Mouse (Mus musculus) CD4-positive, CD25-positive, alpha-beta regulatory T cell (primary cell): ENCODE data around the gene Dcps. TPM values are rescaled to one million over a fixed set of nuclear protein-coding genes. Genes with fewer than 3 reads are reported as not detected.

ENCODE experiments used
- polyA plus RNA-seq: library from polyadenylated mRNA; unstranded; fragments of 100-300 nt; shearing (Covaris generic); gene quantifications from one replicate; pipeline ENCODE4 v1.2.1, GENCODE M21; 2017

Gene Dcps
- 76.8 TPM for polyA plus RNA-seq

DNA sequence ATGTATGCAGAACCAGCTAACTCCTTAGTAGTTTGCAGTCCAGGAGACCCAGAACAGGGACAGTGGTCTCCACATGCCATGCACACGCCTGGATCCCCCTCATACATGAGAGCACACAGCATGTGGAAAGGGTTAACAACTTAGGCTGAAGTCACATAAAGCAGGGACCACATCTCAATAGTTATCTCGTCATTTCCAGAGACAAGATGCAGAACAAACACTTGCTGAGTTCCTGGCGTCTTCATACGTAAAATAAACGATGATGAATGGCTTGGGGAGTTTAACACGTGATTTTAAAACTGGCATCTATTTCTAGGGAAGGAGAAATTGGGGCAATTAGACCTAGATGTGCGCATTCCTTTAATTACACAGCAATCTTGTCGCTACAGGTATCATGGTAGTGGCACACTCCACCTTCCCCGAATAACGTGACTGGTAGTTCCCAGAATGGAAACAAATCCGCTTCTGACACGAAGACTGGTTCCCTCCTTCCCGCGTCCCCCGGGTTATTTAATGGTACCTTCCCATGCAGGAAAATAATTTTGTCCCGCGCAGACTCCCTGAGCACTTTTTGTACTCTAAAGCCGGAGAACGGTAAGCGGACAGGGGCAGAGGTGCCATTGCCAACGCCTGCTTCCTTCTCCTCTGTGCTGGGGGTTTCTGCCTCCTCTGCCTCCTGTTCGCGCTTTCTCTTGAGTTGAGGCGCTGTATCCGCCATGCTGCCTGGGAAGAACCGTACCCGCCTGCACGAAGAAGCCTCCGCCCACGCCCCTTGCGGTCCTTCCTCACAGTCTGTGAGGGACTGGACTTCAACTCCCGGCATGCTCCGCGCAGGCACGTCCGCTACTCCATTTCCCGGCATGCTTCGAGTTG lies at the start of gene Dcps:
Dcps (minus strand) TSS at position 811 of the 873 bp plus-strand sequence.

DNA sequence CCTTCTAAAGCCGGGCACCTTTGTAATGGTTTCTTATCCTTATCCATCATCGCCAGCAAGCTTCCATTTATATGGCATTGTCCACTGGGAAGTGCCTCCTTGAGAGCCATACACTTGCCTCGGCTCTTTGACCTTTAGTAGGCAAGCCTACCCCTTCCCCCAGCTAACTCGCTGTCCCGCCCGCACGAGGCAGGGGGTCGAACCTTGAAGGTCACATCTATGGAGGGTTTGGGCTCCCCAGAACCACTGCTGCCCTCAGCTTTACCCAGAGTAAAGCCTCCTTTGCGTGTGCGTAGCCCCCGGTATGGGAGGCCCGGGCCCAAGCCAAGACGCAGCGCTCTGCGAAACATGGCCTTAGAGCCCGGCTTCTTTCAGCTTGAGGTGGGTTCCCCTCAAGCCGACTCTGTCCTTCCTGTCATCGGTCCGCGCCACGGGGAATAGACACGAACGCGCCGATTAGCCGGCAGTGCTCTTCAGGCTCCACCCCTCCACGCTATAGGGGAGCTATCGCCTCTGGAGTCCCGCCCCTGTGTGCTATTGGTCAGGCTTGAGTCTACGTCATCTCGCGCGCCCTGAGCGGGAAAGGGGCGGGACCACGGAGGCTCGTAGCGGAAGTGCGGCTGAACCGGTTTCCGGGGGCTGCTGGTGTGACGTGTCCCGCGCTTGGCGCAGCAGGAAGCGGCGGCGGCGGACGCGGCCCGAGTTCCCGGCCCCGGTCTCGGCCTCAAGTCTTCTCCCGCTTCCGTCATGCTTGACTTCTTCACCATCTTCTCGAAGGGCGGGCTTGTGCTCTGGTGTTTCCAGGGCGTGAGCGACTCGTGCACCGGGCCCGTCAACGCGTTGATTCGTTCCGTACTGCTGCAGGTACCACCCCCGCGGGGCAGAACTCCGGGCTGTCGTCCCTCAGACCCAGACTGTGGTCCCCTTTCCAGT lies 34.9 kb upstream of the Dcps start, which contains the start of gene Foxred1:
Foxred1 (minus strand) TSS at position 514 of the 933 bp plus-strand sequence.

DNA sequence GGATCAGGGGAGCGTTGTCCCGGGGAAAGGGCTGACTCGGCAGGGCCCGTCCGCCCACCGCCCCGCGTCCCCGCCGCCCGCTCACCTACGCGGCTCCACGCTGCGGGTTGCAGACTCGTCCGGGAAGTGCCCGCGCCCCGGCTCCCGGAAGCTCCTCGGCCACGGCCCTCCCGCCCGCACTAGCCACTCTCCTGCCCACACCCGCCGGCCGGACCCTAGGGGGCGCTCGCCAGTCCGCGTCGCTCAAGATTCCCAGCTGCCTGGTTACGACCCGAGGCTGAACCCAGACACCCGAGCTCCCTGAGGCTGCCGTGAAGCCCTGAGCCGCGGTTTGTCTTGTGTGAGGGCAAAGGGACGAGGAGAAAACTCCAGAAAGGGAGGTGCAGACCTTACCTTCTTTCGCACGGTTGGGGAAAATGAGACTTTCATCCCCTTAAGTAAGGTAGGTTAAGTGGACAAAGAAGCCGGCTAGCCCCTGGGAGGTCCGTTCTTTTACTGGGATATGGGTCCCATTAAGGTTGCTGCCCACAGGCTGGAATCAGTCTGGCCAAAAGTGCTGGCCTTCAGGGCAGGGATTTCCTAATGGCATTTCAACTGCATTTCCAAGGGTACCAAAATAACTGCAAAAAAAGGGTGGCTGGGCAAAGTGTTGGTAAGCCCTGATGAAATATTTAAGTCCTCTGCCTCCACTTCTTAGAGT lies 24.1 kb upstream of the Dcps start, which contains the start of the genes Srpr and Tirap:
Srpr (plus strand) TSS at position 404 of the 700 bp plus-strand sequence.
Tirap (minus strand) TSS at position 520 of the 700 bp plus-strand sequence.

GRCm38 (mm10) chr9:35119168-35119567 lies 56.7 kb downstream of the Dcps start, which contains the start of gene St3gal4:
Gene St3gal4 (minus strand): TSS chr9:35119268.

Other genes with a start within 250 kb of the Dcps start
- gene St3gal4, start 56.8 kb downstream of the Dcps start, polyA plus RNA-seq, result 37.7 TPM
- 108 TPM for gene Srpr, start 24.1 kb upstream of the Dcps start, polyA plus RNA-seq
- 4.3 TPM for gene Tirap, start 24.2 kb upstream of the Dcps start, polyA plus RNA-seq
- 51.3 TPM for gene Foxred1, start 35.0 kb upstream of the Dcps start, polyA plus RNA-seq
- gene Fam118b, start 91.7 kb upstream of the Dcps start, polyA plus RNA-seq, result 62.0 TPM
- 45.0 TPM for gene Rpusd4, start 91.8 kb upstream of the Dcps start, polyA plus RNA-seq
- 5.9 TPM for gene Cdon, start 245.1 kb upstream of the Dcps start, polyA plus RNA-seq